Mouse (Mus musculus) common myeloid progenitor, adult 5-6 weeks (primary cell): ENCODE data around the gene Olfr1442. TPM values are rescaled to one million over a fixed set of nuclear protein-coding genes. Genes with fewer than 3 reads are reported as not detected.

ENCODE experiments used
- total RNA-seq: library from RNA; stranded (forward); fragments of 200-1000, 187-1606 nt; gene quantifications from 2 replicates; pipeline ENCODE4 v1.2.3, GENCODE M21; 2017

Gene Olfr1442
- total RNA-seq, 1 experiment from 2014 or later, result not detected

Other genes starting within 250 kb of the Olfr1442 start
- gene Pfpl, start 242.5 kb upstream of the Olfr1442 start, total RNA-seq, result not detected in 2 replicates
- gene Mpeg1, start 209.7 kb upstream of the Olfr1442 start, total RNA-seq, result 27.4 and 39.1 TPM in 2 replicates
- gene Dtx4, start 169.0 kb upstream of the Olfr1442 start, total RNA-seq, result 11.4 and 14.4 TPM in 2 replicates
- 182 and 222 TPM in 2 replicates for gene Fam111a, start 124.7 kb upstream of the Olfr1442 start, total RNA-seq
- not detected in 2 replicates for gene Gm4952, start 70.5 kb upstream of the Olfr1442 start, total RNA-seq
- not detected in 2 replicates for gene Glyat, start 37.1 kb upstream of the Olfr1442 start, total RNA-seq
- gene Olfr1443, start 7.7 kb downstream of the Olfr1442 start, total RNA-seq, result not detected in 2 replicates
- not detected in 2 replicates for gene Keg1, start 25.3 kb downstream of the Olfr1442 start, total RNA-seq
- gene Cntf, start 95.2 kb downstream of the Olfr1442 start, total RNA-seq, result 2.2 and 4.0 TPM in 2 replicates
- 124 and 125 TPM in 2 replicates for gene Zfp91, start 125.7 kb downstream of the Olfr1442 start, total RNA-seq
- gene Lpxn, start 125.8 kb downstream of the Olfr1442 start, total RNA-seq, result 1.6 and 4.3 TPM in 2 replicates
- gene Gm5244, start 176.2 kb downstream of the Olfr1442 start, total RNA-seq, result not detected in 2 replicates
- not detected in 2 replicates for gene Olfr1444, start 186.8 kb downstream of the Olfr1442 start, total RNA-seq
- not detected in 2 replicates for gene Olfr1445, start 213.4 kb downstream of the Olfr1442 start, total RNA-seq
- not detected in 2 replicates for gene Olfr1446, start 223.1 kb downstream of the Olfr1442 start, total RNA-seq
- not detected in 2 replicates for gene Olfr1447, start 233.3 kb downstream of the Olfr1442 start, total RNA-seq